Mouse (Mus musculus) heart, adult 10 weeks (tissue): ENCODE data around the gene Gm13693. TPM values are rescaled to one million over a fixed set of nuclear protein-coding genes. Genes with fewer than 3 reads are reported as not detected.

ENCODE experiments used
- polyA plus RNA-seq: library from polyadenylated mRNA; stranded (reverse); fragments of 350-450 nt; fragmentation: Illumina TruSeq; extraction: RNeasy Lipid Tissue Mini Kit (QIAGEN cat#74804); gene quantifications from one replicate; pipeline ENCODE4 v1.2.3, GENCODE M21; 2014; ENCODE audit warnings: low read depth, low replicate concordance

Gm13693 gene
- not detected for polyA plus RNA-seq

GRCm38 (mm10) chr2:83961203-83961602 is at the start of gene Gm13693:
Gm13693 (plus strand) TSS chr2:83961503.

GRCm38 (mm10) chr2:83940931-83941361 is 20.4 kb upstream of the Gm13693 start, which contains the start of gene Zswim2:
Zswim2 (minus strand) TSS chr2:83941228.

GRCm38 (mm10) chr2:83955393-83955792 is 5.9 kb upstream of the Gm13693 start, which contains the start of gene Gm13698:
Gm13698 (plus strand) TSS chr2:83955693.

GRCm38 (mm10) chr2:83967013-83967412 is 5.7 kb downstream of the Gm13693 start, which contains the start of gene Gm13695:
Gm13695 (plus strand) TSS chr2:83967313.

GRCm38 (mm10) chr2:83972823-83973222 is 11.5 kb downstream of the Gm13693 start, which contains the start of gene Gm13696:
Gm13696 (plus strand) TSS chr2:83973123.

GRCm38 (mm10) chr2:83978633-83979032 is 17.3 kb downstream of the Gm13693 start, which contains the start of gene Gm13694:
Gm13694 (plus strand) TSS chr2:83978933.

GRCm38 (mm10) chr2:83984443-83984842 is 23.1 kb downstream of the Gm13693 start, which contains the start of gene Gm13697:
Gm13697 (plus strand) TSS chr2:83984743.

GRCm38 (mm10) chr2:83990253-83990652 is 28.9 kb downstream of the Gm13693 start, which contains the start of gene Gm13691:
Gm13691 (plus strand) TSS chr2:83990553.

Other genes with a start within 250 kb of the Gm13693 start
- gene Itgav, start 237.1 kb upstream of the Gm13693 start, polyA plus RNA-seq, result 18.7 TPM
- 0.55 TPM for gene Fam171b, start 148.9 kb upstream of the Gm13693 start, polyA plus RNA-seq
- not detected for gene Zswim2, start 20.3 kb upstream of the Gm13693 start, polyA plus RNA-seq
- not detected for gene Gm13698, start 5.8 kb upstream of the Gm13693 start, polyA plus RNA-seq
- not detected for gene Gm13695, start 5.8 kb downstream of the Gm13693 start, polyA plus RNA-seq
- not detected for gene Gm13696, start 11.6 kb downstream of the Gm13693 start, polyA plus RNA-seq
- not detected for gene Gm13694, start 17.4 kb downstream of the Gm13693 start, polyA plus RNA-seq
- gene Gm13697, start 23.2 kb downstream of the Gm13693 start, polyA plus RNA-seq, result not detected
- not detected for gene Gm13691, start 29.1 kb downstream of the Gm13693 start, polyA plus RNA-seq